Mouse (Mus musculus) hindbrain, embryonic 11.5 days (tissue): ENCODE results near the gene Ap4e1. TPM values are rescaled to one million over a fixed set of nuclear protein-coding genes. Genes with fewer than 3 reads are reported as not detected.
"Not testable (repeated sequence)": the region's sequence is repeated elsewhere in the genome, so short reads cannot be mapped to it uniquely, and the experiment has no call there.

ENCODE experiments used
- ATAC-seq: fragments of 200-750 bp; cut with Nextera tagmentation; 2 replicates; pipeline ENCODE4 v1.8.0; 2017; ENCODE audit warnings: mild to moderate bottlenecking, moderate TSS enrichment, moderate library complexity; ENCODE audit not compliant: low FRiP score
- DNase-seq: peaks from one replicate; pipeline ENCODE4 v3.0.0-alpha.2; 2015; ENCODE audit warnings: low spot score
- H3K27ac ChIP-seq: fragments of 300-500 bp; sonication (generic); 2 replicates; pipeline ENCODE4 v1.5.1; 2014; ENCODE audit warnings: mild to moderate bottlenecking, low read depth, low read length
- H3K27me3 ChIP-seq: fragments of 300-500 bp; sonication (generic); 2 replicates; pipeline ENCODE4 v1.6.1; 2014; ENCODE audit warnings: mild to moderate bottlenecking, low read length, moderate library complexity, mixed read lengths; ENCODE audit not compliant: control insufficient read depth, insufficient read depth
- H3K36me3 ChIP-seq: fragments of 300-500 bp; sonication (generic); 2 replicates; pipeline ENCODE4 v1.6.1; 2014; ENCODE audit warnings: mild to moderate bottlenecking, low read length, moderate library complexity, mixed read lengths; ENCODE audit not compliant: control insufficient read depth, insufficient read depth
- H3K4me1 ChIP-seq: fragments of 300-500 bp; sonication (generic); replicated peaks from 2 replicates; pipeline ENCODE4 v1.6.1; 2014; ENCODE audit warnings: low read length, mixed read lengths; ENCODE audit not compliant: control insufficient read depth, insufficient read depth
- H3K4me2 ChIP-seq: fragments of 300-500 bp; sonication (generic); replicated peaks from 2 replicates; pipeline ENCODE4 v1.6.1; 2014; ENCODE audit warnings: mild to moderate bottlenecking, low read depth, low read length
- H3K4me3 ChIP-seq: fragments of 300-500 bp; sonication (generic); 2 replicates; pipeline ENCODE4 v1.5.1; 2014; ENCODE audit warnings: low read depth, low read length
- H3K9ac ChIP-seq: fragments of 300-500 bp; sonication (generic); 2 replicates; pipeline ENCODE4 v1.6.1; 2014; ENCODE audit warnings: low read depth, low read length
- H3K9me3 ChIP-seq: fragments of 300-500 bp; sonication (generic); 2 replicates; pipeline ENCODE4 v1.6.1; 2016; ENCODE audit warnings: low read length; ENCODE audit not compliant: control insufficient read depth
- WGBS: fragments of 180-500 bp; shearing (Covaris S2); extraction: QIAGEN DNeasy Blood & Tissue Kit; methylation state at CpG from one replicate; pipeline ENCODE4 v1.1.7; 2014; 5-methylcytosine and 5-hydroxymethylcytosine counted together
- polyA plus RNA-seq: library from polyadenylated mRNA; unstranded; fragments of >200 nt; fragmentation: Nextera tagmentation; extraction: Ambion mirVana; gene quantifications from 2 replicates; pipeline ENCODE4 v1.2.1, GENCODE M21; 2014

The Ap4e1 gene
- polyA plus RNA-seq, 1 experiment from 2014 or later, result 11.3 TPM

- Histone ChIP-seq H3K4me2 (peak overlapping the region; percentile 51), H3K36me3 (no peaks in the 10 kb centered on the region), H3K4me3 (peak overlapping the region; percentile 59), H3K9ac (peak overlapping the region; percentile 2; the same call in 1 of the 2 replicates), H3K27me3 (no peaks in the 10 kb centered on the region), H3K4me1 (no peaks in the 10 kb centered on the region), H3K9me3 (no peaks in the 10 kb centered on the region), H3K27ac (no peak overlapping the region)
- 15% methylated on average over 11 of the region's 11 CpGs for WGBS
- no peak for DNase-seq
- no peak for ATAC-seq
Measured at GRCm38 (mm10) chr2:127069781-127070434, 61.4 kb downstream of the Ap4e1 start.

DNA sequence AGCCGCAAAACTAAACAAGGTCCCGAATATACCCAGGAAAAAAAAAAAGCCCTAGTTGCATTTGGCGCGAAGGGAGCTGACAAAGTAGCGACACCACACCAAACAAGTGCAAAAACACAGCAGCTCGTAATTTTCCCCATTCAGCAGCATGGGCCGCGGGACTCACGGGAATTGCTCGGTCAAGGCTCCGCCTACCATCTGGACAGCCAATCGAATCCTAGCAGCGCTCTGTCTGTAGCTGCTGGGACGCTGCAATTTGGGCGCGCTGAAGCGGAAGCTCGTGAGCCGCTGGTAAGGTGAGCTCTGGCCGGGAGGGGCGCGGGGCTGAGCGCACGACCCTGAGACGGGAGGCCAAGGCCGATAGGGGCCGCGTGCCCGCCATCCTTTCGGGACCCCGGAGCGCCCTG, 61.9 kb downstream of the Ap4e1 start, which contains the start of gene Blvra:
TSS of gene Blvra (plus strand) at position 231 of the 407 bp plus-strand sequence.
- Histone ChIP-seq H3K4me2 (peak within 1 kb of the TSS; percentile 51), H3K9me3 (no peaks in the 10 kb centered on the region), H3K36me3 (no peaks in the 10 kb centered on the region), H3K4me3 (peak within 1 kb of the TSS; percentile 59), H3K27me3 (no peaks in the 10 kb centered on the region), H3K9ac (peak within 1 kb of the TSS; percentile 74), H3K27ac (0 out of 2 replicates have a peak within 1 kb of the TSS, but pooled peaks have one; percentile 30), H3K4me1 (no peaks in the 10 kb centered on the region)
- peak; percentile 99 for ATAC-seq
- peak; percentile 90 for DNase-seq
- WGBS, result under 1% methylated on average over 32 of the region's 32 CpGs

DNA sequence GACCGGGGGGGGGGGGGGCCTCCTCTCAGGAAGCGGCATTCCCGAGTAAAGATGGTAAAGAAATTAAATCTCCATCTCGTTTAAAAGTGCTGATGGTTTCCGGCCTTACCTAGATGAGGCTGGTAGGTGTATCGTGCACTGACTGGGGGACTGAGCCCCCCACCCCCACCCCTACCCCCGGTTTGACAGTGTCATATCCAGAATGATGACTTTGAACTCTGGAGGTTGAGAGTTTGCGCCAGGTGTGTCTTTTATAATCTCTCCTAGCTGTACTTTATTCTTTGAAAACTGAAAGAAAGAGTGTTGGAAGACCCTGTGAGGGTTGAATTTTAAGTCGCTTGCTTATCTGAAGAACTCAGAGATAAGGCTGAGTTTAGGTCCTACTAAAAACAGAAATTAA, 62.4 kb downstream of the Ap4e1 start:
- ATAC-seq, result peak; percentile 77
- no peaks in the 10 kb centered on the region for H3K27me3 ChIP-seq
- H3K36me3 ChIP-seq, result no peaks in the 10 kb centered on the region
- 0 out of 2 replicates have a peak overlapping the region, but pooled peaks have one; percentile 30 for H3K27ac ChIP-seq
- no peaks in the 10 kb centered on the region for H3K9me3 ChIP-seq
- no peaks in the 10 kb centered on the region for H3K4me1 ChIP-seq
- no peak for DNase-seq
- H3K4me3 ChIP-seq, result peak overlapping the region; percentile 59
- peak overlapping the region; percentile 74 for H3K9ac ChIP-seq
- WGBS, result 13% methylated on average over 7 of the region's 9 CpGs
- H3K4me2 ChIP-seq, result peak overlapping the region; percentile 51

DNA sequence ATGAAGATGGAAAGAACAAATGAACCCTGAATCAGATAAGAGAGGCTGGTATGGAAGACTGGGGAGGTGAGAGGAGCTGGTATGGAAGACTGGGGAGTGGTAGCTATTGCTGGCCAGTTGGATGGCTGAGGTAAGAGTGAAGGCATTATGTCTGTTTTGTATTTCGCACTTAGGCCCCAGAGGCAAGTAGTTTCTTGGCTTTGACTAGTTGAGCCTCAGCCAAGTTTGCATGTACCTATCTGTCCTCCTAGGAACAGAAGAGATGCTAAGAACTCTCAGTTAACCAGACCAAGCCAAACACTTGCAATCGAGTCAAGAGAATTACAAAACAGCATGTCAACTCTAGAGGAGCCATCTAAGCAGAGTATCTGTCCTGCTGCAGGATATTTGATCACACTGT, 65.6 kb downstream of the Ap4e1 start:
- 94% methylated on average over 2 of the region's 2 CpGs for WGBS
- H3K4me2 ChIP-seq, result no peak overlapping the region
- H3K4me3 ChIP-seq, result no peak overlapping the region
- H3K27me3 ChIP-seq, result no peaks in the 10 kb centered on the region
- H3K36me3 ChIP-seq, result no peaks in the 10 kb centered on the region
- H3K9ac ChIP-seq, result no peak overlapping the region
- DNase-seq, result no peak
- H3K27ac ChIP-seq, result no peak overlapping the region
- no peaks in the 10 kb centered on the region for H3K9me3 ChIP-seq
- H3K4me1 ChIP-seq, result no peaks in the 10 kb centered on the region
- no peak for ATAC-seq

DNA sequence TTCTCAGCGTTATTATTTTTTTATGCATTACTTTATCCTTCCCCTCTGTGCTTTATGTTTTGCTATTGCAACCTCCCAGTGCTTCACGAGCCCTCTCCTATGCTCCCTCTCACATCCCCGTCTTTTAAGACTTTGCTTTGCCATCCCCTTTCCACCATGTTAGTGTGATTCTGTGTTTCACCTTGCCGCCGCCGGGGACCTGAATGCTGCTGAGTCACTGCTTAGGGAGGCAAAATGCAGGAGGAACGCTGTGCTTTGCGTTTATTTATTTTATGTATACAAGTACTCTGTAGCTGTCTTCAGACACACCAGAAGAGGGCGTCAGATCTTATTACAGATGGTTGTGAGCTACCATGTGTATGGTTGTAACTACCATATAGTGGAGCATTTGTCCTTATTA, 69.1 kb downstream of the Ap4e1 start:
- no peaks in the 10 kb centered on the region for H3K36me3 ChIP-seq
- no peak overlapping the region for H3K9ac ChIP-seq
- H3K4me3 ChIP-seq, result no peak overlapping the region
- DNase-seq (no peak), ATAC-seq (no peak)
- H3K4me1 ChIP-seq, result no peaks in the 10 kb centered on the region
- H3K27ac ChIP-seq, result no peak overlapping the region
- H3K9me3 ChIP-seq, result no peaks in the 10 kb centered on the region
- no peak overlapping the region for H3K4me2 ChIP-seq
- no peaks in the 10 kb centered on the region for H3K27me3 ChIP-seq
- 72% methylated on average over 9 of the region's 9 CpGs for WGBS

DNA sequence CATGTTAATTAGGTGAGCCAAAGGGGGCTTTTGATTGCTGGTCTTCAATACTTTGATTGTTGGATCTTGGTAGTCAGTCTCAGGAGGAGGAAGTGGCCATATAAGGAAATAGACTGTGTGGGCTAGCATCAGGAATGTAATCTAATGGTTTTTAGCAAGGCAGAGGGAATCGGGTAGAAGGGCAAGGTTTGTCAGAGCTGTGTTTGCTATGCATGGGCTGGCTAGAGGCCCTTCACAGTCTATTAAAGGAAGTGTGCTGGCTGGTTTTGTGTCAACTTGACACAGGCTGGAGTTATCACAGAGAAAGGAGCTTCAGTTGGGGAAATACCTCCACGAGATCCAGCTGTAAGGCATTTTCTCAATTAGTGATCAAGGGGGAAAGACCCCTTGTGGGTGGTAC, 70.5 kb downstream of the Ap4e1 start:
- 67% methylated on average over 2 of the region's 2 CpGs for WGBS
- H3K9me3 ChIP-seq, H3K9ac ChIP-seq, H3K27me3 ChIP-seq, H3K4me1 ChIP-seq, ATAC-seq, H3K4me2 ChIP-seq, H3K4me3 ChIP-seq, H3K36me3 ChIP-seq, H3K27ac ChIP-seq, DNase-seq: not testable (repeated sequence)

DNA sequence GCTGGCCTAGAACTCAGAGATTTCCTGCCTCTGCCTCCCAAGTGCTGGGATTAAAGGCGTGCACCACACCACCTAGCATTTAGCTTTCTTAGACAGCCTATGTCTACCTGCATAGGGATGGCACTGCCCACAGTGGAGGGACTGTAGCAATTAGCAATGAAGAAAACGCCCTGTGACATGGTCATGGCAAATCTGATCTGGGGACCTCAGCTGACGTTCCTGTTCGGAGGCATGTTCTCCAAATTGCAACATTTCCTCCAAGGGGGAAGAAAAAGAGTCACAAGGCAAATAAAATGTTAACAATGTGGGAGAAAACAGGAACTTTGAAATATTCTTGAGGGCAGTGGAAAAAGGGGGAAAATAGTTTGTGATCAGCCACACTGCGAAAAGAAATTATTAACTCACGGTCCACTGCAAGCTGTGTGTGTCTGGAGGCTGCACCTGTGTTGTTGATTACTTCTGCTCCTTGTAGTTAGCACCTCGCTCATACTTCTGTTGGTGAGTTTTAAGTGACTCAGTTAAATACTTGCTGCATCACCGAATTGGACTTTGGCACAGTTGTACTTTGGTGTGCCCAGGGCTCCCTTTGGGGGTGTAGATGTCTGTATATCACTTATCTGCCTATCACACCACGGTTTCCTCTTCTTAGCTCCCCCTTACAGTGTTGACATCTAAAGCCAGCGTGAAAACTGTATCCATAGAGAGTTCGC, 71.5 kb downstream of the Ap4e1 start:
- DNase-seq (no peak), ATAC-seq (no peak)
- Histone ChIP-seq H3K27me3 (no peaks in the 10 kb centered on the region), H3K27ac (no peak overlapping the region), H3K36me3 (no peaks in the 10 kb centered on the region), H3K9ac (no peak overlapping the region), H3K4me2 (no peak overlapping the region), H3K4me1 (no peaks in the 10 kb centered on the region), H3K9me3 (no peaks in the 10 kb centered on the region), H3K4me3 (no peak overlapping the region)
- WGBS, result 89% methylated on average over 11 of the region's 11 CpGs

GRCm38 (mm10) chr2:127080591-127081218, 72.2 kb downstream of the Ap4e1 start:
- Histone ChIP-seq H3K4me1 (no peaks in the 10 kb centered on the region), H3K4me3 (no peak overlapping the region), H3K27ac (no peak overlapping the region), H3K9me3 (no peaks in the 10 kb centered on the region), H3K4me2 (no peak overlapping the region), H3K9ac (no peak overlapping the region), H3K36me3 (no peaks in the 10 kb centered on the region), H3K27me3 (no peaks in the 10 kb centered on the region)
- WGBS, result 93% methylated on average over 11 of the region's 11 CpGs
- DNase-seq (no peak), ATAC-seq (no peak)
